Mouse (Mus musculus) erythroblast, adult 5-6 weeks (primary cell): Measurements from ENCODE around the gene Gm20388. TPM values are rescaled to one million over a fixed set of nuclear protein-coding genes. Genes with fewer than 3 reads are reported as not detected.

Experiments
- ATAC-seq: replicated peaks from 2 replicates; pipeline ENCODE4 v1.8.0; 2016; ENCODE audit warnings: moderate number of reproducible peaks, mild to moderate bottlenecking, moderate TSS enrichment, inconsistent platforms; ENCODE audit not compliant: poor library complexity, low FRiP score, severe bottlenecking
- total RNA-seq, 2 experiments: library from RNA; stranded (forward) in 1 of 2; stranded (reverse) in 1 of 2; fragments of 150-400 nt in 1 of 2; fragments of 200-764, 138-1000 nt in 1 of 2; gene quantifications; 2 replicates each; pipeline versions ENCODE4 v1.2.3 to v1.2.4; 2015 to 2017; ENCODE audit warnings: low replicate concordance in 2 of 2

Gm20388 gene
- total RNA-seq, 2 experiments from 2014 or later = 2.9 to 7.8 TPM

GRCm38 (mm10) chr8:122199841-122200240, 2289.2 kb downstream of the Gm20388 start:
- no peak for ATAC-seq

GRCm38 (mm10) chr8:122211591-122211990, 2300.9 kb downstream of the Gm20388 start:
- no peak for ATAC-seq

- ATAC-seq = no peak
Measured at GRCm38 (mm10) chr8:122215630-122216029, 2305.0 kb downstream of the Gm20388 start.

DNA sequence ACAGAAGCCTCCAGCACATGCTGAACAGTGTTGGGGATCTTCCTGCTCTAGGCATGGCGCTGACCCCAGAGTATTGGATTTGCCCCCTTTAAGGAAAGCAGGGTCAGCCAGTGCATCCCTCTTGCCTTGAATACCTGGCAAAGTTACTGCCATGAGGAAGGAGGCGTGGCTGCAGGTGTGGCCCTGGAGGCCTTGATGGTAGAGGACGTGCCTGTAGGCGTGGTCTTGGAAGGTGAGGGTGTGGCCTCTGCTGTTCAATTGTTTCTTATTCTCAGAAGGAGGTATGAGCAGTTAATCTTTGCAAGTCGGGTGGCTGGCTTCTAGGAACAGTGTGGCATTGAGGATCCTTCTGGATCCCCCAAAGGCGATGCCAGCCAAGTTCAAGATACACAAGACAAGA, 2305.8 kb downstream of the Gm20388 start:
- ATAC-seq = no peak

DNA sequence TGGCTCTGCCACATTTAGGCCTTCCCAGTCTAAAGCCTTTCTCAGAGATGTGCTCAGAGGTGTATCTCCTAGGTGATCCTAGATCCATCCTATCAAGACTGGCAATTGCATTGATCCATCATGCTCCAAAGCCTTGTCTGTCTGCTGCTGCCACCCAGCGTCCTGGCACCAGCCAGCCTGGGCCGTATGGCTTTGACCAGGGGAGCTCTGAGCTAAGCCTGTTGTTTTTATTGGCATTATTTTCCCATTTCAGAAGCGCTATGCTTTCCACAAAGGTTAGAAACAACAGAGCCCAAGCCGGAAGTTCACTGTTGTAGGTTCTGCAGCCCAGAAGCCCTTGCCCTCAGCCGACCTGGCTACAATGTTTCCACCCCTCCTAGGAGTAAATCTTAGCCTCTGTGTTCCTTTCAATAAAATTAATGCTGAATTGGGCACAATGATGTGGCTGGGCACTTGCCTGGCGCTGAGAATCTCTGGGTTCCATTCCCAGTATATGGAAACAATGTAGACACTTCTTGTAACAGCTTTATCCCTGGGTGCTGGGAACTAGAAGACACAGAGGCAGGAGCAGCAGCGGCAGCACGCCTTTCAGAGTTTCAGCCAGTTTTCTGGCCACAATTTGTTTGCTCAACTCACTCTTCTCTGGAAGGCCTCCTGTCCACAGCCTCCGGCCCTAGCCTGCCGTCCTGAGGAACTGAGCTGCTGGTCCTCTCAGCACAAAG, 2307.0 kb downstream of the Gm20388 start:
- ATAC-seq = no peak

GRCm38 (mm10) chr8:122223976-122224649, 2313.5 kb downstream of the Gm20388 start:
- no peak for ATAC-seq

DNA sequence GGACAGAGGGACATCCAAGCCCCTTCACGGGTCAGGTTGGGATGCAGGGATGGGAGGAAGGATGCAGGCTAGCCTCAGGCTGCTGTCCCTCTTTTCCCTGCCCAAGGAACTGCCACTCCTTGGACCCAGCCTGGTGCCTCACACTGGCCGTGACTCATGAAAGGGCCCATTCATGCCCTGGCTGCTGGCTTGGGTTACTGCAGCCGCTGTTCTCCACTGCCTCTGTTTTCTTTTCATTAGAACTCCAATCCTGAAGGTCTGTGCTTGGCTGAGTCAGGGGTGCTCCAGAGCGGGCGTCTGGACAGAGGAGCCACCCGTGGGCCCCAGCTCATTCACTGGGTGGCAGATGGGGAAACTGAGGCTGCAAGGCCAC, 2314.0 kb downstream of the Gm20388 start:
- no peak for ATAC-seq

- no peak for ATAC-seq
Measured at GRCm38 (mm10) chr8:122225446-122225845, 2314.8 kb downstream of the Gm20388 start.

DNA sequence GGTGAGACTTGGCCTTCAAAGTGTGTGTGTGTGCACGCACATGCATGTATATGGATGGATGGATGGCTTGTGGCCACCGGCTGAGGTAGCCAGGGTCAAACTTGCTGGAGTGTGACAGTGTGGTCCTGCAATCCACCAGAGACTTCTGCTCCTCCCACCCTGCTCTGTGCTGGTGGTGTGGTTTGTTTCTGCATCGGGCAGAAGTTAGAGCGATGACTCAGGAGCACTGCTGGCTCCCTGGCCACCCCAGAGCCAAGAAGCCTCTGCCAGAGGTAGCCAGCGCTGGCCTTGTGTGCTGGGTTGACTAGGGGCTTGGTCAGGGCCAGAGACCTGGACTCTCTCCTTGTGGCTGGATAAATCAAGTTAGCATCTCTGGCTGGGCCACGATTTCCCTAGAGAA, 2316.7 kb downstream of the Gm20388 start:
- no peak for ATAC-seq

DNA sequence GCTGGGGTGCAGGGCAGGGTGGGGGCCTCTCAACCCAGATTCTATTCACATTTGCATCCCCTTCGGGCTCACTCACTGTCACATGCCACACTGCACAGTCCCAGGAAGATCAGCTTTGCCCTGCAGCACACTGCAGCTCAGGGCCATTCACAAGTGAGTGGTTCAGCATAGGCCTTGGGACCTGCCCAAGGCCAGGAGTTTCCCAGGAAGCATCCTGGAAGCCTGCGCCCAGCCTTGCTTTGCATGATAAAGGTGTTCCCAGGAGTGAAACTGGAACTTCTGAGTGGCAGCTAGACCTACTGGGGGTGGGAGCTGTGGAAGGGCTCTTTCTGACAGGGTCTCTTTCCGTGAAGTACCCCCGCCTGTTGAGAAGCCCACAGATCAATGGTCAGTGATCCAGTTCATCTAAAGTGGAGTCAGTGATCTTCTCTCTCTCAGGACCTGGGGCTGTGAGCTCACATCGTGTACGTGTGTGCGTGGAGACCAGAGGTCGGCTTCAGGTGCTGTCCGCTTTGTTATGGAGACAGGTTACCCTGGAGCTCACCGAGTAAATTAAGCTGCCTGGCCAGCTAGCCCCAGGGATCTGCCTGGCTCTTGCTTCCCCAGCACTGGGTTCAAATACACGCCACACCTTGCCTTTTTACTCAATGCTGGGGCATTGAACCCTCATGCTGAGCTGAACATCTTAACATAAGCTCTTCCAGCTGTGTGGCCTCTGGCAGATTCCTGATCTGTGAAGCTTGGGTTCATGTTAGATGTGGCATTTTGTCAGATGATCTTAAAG, 2318.3 kb downstream of the Gm20388 start:
- ATAC-seq = no peak

GRCm38 (mm10) chr8:122229819-122230711, 2319.4 kb downstream of the Gm20388 start:
- ATAC-seq = no peak

- no peak for ATAC-seq
Measured at GRCm38 (mm10) chr8:122230712-122231337, 2320.2 kb downstream of the Gm20388 start.

DNA sequence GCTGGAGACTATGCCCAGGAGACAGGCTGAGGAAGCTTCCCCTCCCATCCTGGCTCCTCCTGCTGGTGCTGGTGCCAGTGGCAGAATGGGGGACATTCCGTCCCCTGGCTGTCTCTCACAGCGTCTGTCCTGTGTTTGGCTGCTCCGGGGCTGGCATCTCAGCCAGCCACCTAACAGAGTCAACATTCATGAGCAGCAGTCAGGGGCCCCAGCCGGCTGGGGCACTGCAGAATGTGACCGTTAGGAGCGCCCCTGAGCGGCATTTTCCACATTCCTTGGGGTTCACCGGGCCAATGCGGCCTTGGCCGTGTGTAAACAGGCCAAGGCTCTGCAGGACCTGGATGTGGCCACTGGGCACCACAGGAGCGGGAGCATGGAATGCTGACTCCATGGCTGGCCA, 2323.4 kb downstream of the Gm20388 start:
- ATAC-seq = no peak

- ATAC-seq = no peak
Measured at GRCm38 (mm10) chr8:122236521-122236920, 2325.9 kb downstream of the Gm20388 start.

- ATAC-seq = no peak
Measured at GRCm38 (mm10) chr8:122238225-122238624, 2327.6 kb downstream of the Gm20388 start.

- no peak for ATAC-seq
Measured at GRCm38 (mm10) chr8:122238731-122239130, 2328.1 kb downstream of the Gm20388 start.

DNA sequence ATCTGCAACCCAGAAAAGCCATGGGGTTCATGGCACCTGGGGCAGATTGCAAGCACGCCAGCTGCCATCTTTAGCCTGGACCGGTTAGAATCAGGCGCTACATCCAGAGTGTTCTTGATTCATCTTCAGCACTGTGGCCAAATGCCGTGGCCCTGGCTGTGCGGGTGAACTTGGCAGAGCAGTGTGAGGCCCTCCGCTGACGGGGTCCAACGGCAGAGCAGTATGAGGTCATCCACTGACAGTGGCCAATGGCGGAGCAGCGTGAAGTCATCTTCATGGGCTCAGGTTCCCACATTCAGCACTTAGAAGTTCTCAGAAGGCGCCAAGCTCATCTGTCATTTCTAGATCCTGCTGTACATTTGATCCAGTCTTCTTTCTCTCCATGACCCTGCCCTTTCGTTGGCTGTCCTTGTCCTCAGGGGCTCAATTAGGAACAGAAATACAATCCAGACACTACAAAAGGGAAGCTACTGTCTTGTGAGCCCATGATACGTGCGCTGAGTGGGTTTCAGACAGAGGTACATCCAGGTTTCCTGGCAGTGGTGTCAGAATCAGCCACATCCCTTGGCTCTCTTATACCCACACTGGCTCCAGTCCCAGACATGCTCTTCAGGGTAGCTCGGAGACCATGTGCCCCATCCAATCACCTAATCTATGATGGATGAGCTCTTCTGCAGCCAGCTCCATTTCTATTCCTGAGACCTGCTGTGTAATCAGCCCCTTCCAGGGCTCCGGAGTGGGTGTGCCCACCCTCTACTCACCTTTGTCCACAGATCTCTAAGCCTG, 2329.8 kb downstream of the Gm20388 start:
- ATAC-seq = no peak

DNA sequence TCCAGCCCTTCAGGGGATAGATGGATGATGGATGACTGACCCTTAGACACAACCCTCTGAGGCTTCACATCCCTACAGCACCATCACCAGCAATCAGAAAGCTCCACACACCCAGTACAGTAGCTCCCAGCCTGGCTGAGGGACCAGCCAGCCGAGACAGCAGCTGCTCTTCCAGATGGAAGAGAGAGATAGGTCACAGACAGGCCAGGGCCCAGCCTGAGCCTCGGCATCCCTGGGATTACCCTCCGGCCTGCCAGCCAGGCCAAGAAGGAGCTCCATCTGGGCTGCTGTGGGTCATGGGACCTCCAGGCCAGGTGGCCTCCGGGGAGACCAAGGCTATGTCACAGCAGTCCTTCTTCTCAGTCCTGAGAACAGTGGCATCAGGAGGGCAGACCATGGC, 2332.7 kb downstream of the Gm20388 start:
- no peak for ATAC-seq

DNA sequence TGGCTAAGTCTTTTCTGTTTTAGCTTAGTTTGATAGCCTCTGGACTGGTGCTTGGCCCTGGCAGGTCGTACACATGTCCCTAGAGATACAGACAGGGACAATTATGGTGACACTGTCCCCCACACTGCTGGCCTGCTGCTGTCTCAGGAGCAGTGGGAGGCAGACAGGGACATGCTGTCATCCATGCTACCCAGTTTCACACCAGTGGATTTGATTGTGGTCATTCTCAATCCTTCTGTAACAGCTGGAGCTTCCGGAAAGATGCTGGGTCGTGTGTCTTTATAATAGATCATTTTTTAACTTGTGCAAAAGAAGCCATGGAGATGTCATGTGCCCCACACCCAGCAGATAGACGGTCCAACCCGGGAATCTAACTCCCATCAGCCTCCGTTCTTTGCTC, 2334.5 kb downstream of the Gm20388 start:
- ATAC-seq = no peak
